In genomic region chr14:99355610-99355870, GRCm38 (mm10) we compare ENCODE assay signal across 27 mouse cellular contexts. TPM values are rescaled to one million over a fixed set of nuclear protein-coding genes. Genes with fewer than 3 reads are reported as not detected.
"Had no signal": no experiment of that assay in that cellular context is flagged by ENCODE, and none has a peak within 500 bp of the region (broad histone marks: within the 10 kb centered on the region; RNA-seq: fewer than 3 reads in every experiment).

No protein-coding gene starts in this region.

- DNase-seq: gastrocnemius, adult 2 months; gastrocnemius, postnatal 10 days; gastrocnemius, postnatal 25 days; heart, adult 2 months; heart, postnatal 10 days; heart, postnatal 4 days; kidney, adult 18-20 months; kidney, adult 8-10 months; kidney, postnatal 14 days; kidney, postnatal 36 days; layer of hippocampus, adult 9-11 months; layer of hippocampus, postnatal 36 days; left cerebral cortex, postnatal 4 days had no signal

- H3K4me2 ChIP-seq: heart, embryonic 12.5 days; hindbrain, embryonic 12.5 days; hindbrain, embryonic 14.5 days; intestine, embryonic 15.5 days; kidney, embryonic 15.5 days; limb, embryonic 13.5 days; limb, embryonic 15.5 days; liver, embryonic 12.5 days had no signal

- H3K36me3 ChIP-seq: heart, embryonic 10.5 days; heart, embryonic 12.5 days; hindbrain, embryonic 10.5 days; hindbrain, embryonic 12.5 days; intestine, embryonic 15.5 days; kidney, embryonic 15.5 days; limb, embryonic 13.5 days; limb, embryonic 15.5 days; liver, embryonic 12.5 days had no signal

- H3K4me1 ChIP-seq: heart, embryonic 10.5 days; heart, embryonic 12.5 days; hindbrain, embryonic 10.5 days; hindbrain, embryonic 12.5 days; intestine, embryonic 15.5 days; kidney, embryonic 15.5 days; limb, embryonic 15.5 days; liver, embryonic 12.5 days had no signal

- H3K9ac ChIP-seq: heart, embryonic 12.5 days; hindbrain, embryonic 12.5 days; hindbrain, embryonic 14.5 days; intestine, embryonic 15.5 days; kidney, embryonic 15.5 days; limb, embryonic 13.5 days; limb, embryonic 15.5 days; liver, embryonic 12.5 days had no signal

- H3K9me3 ChIP-seq: heart, embryonic 10.5 days; heart, embryonic 12.5 days; hindbrain, embryonic 10.5 days; hindbrain, embryonic 12.5 days; intestine, embryonic 15.5 days; kidney, embryonic 15.5 days; limb, embryonic 13.5 days; limb, embryonic 15.5 days; liver, embryonic 12.5 days had no signal

- ATAC-seq: hindbrain, embryonic 16.5 days; inflammation-experienced regulatory T-cells, adult 6 months; intestine, embryonic 15.5 days; intestine, postnatal 0 days; liver, embryonic 12.5 days had no signal

- H3K27me3 ChIP-seq: heart, embryonic 12.5 days; hindbrain, embryonic 12.5 days; intestine, embryonic 15.5 days; kidney, embryonic 15.5 days; limb, embryonic 13.5 days; limb, embryonic 15.5 days; liver, embryonic 12.5 days had no signal

- H3K4me3 ChIP-seq: gastrocnemius, adult 2 months; heart, adult 2 months; heart, embryonic 10.5 days; heart, embryonic 12.5 days; hindbrain, embryonic 10.5 days; hindbrain, embryonic 12.5 days; intestine, embryonic 15.5 days; kidney, embryonic 15.5 days; limb, embryonic 13.5 days; limb, embryonic 15.5 days; liver, embryonic 12.5 days had no signal

- H3K27ac ChIP-seq: gastrocnemius, adult 2 months; heart, adult 2 months; heart, embryonic 10.5 days; hindbrain, embryonic 10.5 days; hindbrain, embryonic 12.5 days; hindbrain, embryonic 14.5 days; intestine, embryonic 15.5 days; kidney, embryonic 15.5 days; kidney, postnatal 0 days; limb, embryonic 13.5 days; limb, embryonic 15.5 days; liver, embryonic 12.5 days had no signal

RNA-seq across cellular contexts. Expression of gene Klf5, which starts 57.0 kb away (rescaled TPM):
- polyA plus RNA-seq: inflammation-experienced regulatory T-cells, adult 6 months had no signal
